ENCODE assay signal across 15 mouse cellular contexts in genomic region chr1:105556078-105556477, GRCm38 (mm10).
"Had no signal": no experiment of that assay in that cellular context is flagged by ENCODE, and none has a peak within 500 bp of the region (broad histone marks: within the 10 kb centered on the region; RNA-seq: fewer than 3 reads in every experiment).

No protein-coding gene starts in this region.

- H3K4me3 ChIP-seq: neural tube, embryonic 15.5 days; stomach, embryonic 15.5 days had no signal

- H3K27ac ChIP-seq: neural tube, embryonic 15.5 days; stomach, embryonic 15.5 days; stomach, postnatal 0 days had no signal

- DNase-seq: retina, postnatal 1 day; right cerebral cortex, adult 18-20 months; right cerebral cortex, postnatal 14 days; right cerebral cortex, postnatal 25 days; right cerebral cortex, postnatal 4 days; spleen, adult 18-20 months; thymus, adult 18-20 months; thymus, adult 2 months; thymus, postnatal 14 days; thymus, postnatal 25 days; thymus, postnatal 36 days; thymus, postnatal 4 days had no signal

- H3K4me2 ChIP-seq: neural tube, embryonic 15.5 days; stomach, embryonic 15.5 days had no signal

- H3K4me1 ChIP-seq: neural tube, embryonic 15.5 days; stomach, embryonic 15.5 days had no signal

- H3K36me3 ChIP-seq: neural tube, embryonic 15.5 days; stomach, embryonic 15.5 days had no signal

- H3K9ac ChIP-seq: neural tube, embryonic 15.5 days; stomach, embryonic 15.5 days had no signal

- H3K9me3 ChIP-seq: neural tube, embryonic 15.5 days; stomach, embryonic 15.5 days had no signal

- H3K27me3 ChIP-seq: neural tube, embryonic 15.5 days; stomach, embryonic 15.5 days had no signal
